Mouse (Mus musculus) olfactory bulb, adult 2 months (tissue): Measurements from ENCODE around the gene Hoxd8.

ENCODE experiments used
- CTCF ChIP-seq: fragments of 200-500 bp; IDR thresholded peaks from 2 replicates; pipeline ENCODE4 v1.5.1; 2012; ENCODE audit warnings: low read depth, mild to moderate bottlenecking, low read length, moderate library complexity; ENCODE audit not compliant: insufficient read depth
- POLR2A ChIP-seq: fragments of 200-500 bp; IDR thresholded peaks from 2 replicates; pipeline ENCODE4 v1.6.1; 2012; ENCODE audit warnings: mild to moderate bottlenecking, low read depth, low read length, moderate library complexity; ENCODE audit not compliant: insufficient read depth

- TF ChIP-seq POLR2A (no peak), CTCF (no peak)
Observed at GRCm38 (mm10) chr2:74667842-74668357, 36.5 kb upstream of the Hoxd8 start, which contains the start of gene Hoxd13.
